Mouse (Mus musculus): Measurements from ENCODE around the gene Igf2bp2. TPM values are rescaled to one million over a fixed set of nuclear protein-coding genes. Genes with fewer than 3 reads are reported as not detected.
A peak's percentile ranks its signal among the peaks of the same experiment; 100 is the strongest.

Gene Igf2bp2
- polyA plus RNA-seq (2014; fragmentation: Nextera tagmentation; extraction: Ambion mirVana), result 138 and 146 TPM in 2 replicates

GRCm38 (mm10) chr16:22162512-22163455 lies at the start of gene Igf2bp2:
TSS of gene Igf2bp2 (minus strand) at chr16:22163299.
- H3K4me1 ChIP-seq (ENCODE audit: control insufficient read depth, insufficient read depth, low read length), result peaks cover 17% of the 10 kb centered on the region
- peak within 1 kb of the TSS; percentile 98 for H3K9ac ChIP-seq (replicated peaks; ENCODE audit: low read depth, low read length)
- H3K27me3 ChIP-seq (ENCODE audit: control insufficient read depth, insufficient read depth, low read length), result no peaks in the 10 kb centered on the region
- under 1% methylated on average over 112 of the region's 131 CpGs for WGBS
- no peaks in the 10 kb centered on the region for H3K36me3 ChIP-seq (ENCODE audit: control insufficient read depth, insufficient read depth, low read length)
- peak within 1 kb of the TSS; percentile 93 for H3K27ac ChIP-seq (ENCODE audit: low read length)
- H3K9me3 ChIP-seq (ENCODE audit: control insufficient read depth, low read depth, low read length), result no peaks in the 10 kb centered on the region
- peak; percentile 88 for ATAC-seq (ENCODE audit: insufficient number of reproducible peaks, insufficient read depth, low FRiP score, low read depth)
- peak within 1 kb of the TSS; percentile 96 for H3K4me3 ChIP-seq (ENCODE audit: low read depth, low read length)
- H3K4me2 ChIP-seq (replicated peaks; ENCODE audit: low read depth, low read length), result peak within 1 kb of the TSS; percentile 80

- no peaks in the 10 kb centered on the region for H3K36me3 ChIP-seq (ENCODE audit: control insufficient read depth, insufficient read depth, low read length)
- ATAC-seq (ENCODE audit: insufficient number of reproducible peaks, insufficient read depth, low FRiP score, low read depth), result no peak
These were observed 40.4 kb upstream of the Igf2bp2 start for GRCm38 (mm10) chr16:22203501-22203900.

GRCm38 (mm10) chr16:22201858-22202257 lies 38.8 kb upstream of the Igf2bp2 start:
- ATAC-seq (ENCODE audit: insufficient number of reproducible peaks, insufficient read depth, low FRiP score, low read depth), result no peak
- 52% methylated on average over 3 of the region's 3 CpGs for WGBS
- Histone ChIP-seq H3K9me3 (ENCODE audit: control insufficient read depth, low read depth, low read length) (no peaks in the 10 kb centered on the region), H3K27ac (ENCODE audit: low read length) (no peak overlapping the region), H3K4me2 (replicated peaks; ENCODE audit: low read depth, low read length) (no peak overlapping the region), H3K4me3 (ENCODE audit: low read depth, low read length) (no peak overlapping the region), H3K4me1 (ENCODE audit: control insufficient read depth, insufficient read depth, low read length) (no peaks in the 10 kb centered on the region), H3K27me3 (ENCODE audit: control insufficient read depth, insufficient read depth, low read length) (no peaks in the 10 kb centered on the region), H3K36me3 (ENCODE audit: control insufficient read depth, insufficient read depth, low read length) (no peaks in the 10 kb centered on the region), H3K9ac (replicated peaks; ENCODE audit: low read depth, low read length) (no peak overlapping the region)

More at GRCm38 (mm10) chr16:22203501-22203900, 40.4 kb upstream of the Igf2bp2 start:
- Histone ChIP-seq H3K27me3 (ENCODE audit: control insufficient read depth, insufficient read depth, low read length) (no peaks in the 10 kb centered on the region), H3K4me2 (replicated peaks; ENCODE audit: low read depth, low read length) (no peak overlapping the region), H3K4me3 (ENCODE audit: low read depth, low read length) (no peak overlapping the region), H3K9ac (replicated peaks; ENCODE audit: low read depth, low read length) (no peak overlapping the region), H3K27ac (ENCODE audit: low read length) (no peak overlapping the region), H3K9me3 (ENCODE audit: control insufficient read depth, low read depth, low read length) (no peaks in the 10 kb centered on the region), H3K4me1 (ENCODE audit: control insufficient read depth, insufficient read depth, low read length) (no peaks in the 10 kb centered on the region)
- WGBS, result 79% methylated on average over 1 of the region's 1 CpGs

- ATAC-seq (ENCODE audit: insufficient number of reproducible peaks, insufficient read depth, low FRiP score, low read depth), result no peak
- 59% methylated on average over 1 of the region's 1 CpGs for WGBS
- H3K9me3 ChIP-seq (ENCODE audit: control insufficient read depth, low read depth, low read length), result no peaks in the 10 kb centered on the region
These were observed 37.4 kb upstream of the Igf2bp2 start for GRCm38 (mm10) chr16:22200476-22200875.

GRCm38 (mm10) chr16:22187366-22187765 lies 24.3 kb upstream of the Igf2bp2 start:
- no peaks in the 10 kb centered on the region for H3K36me3 ChIP-seq (ENCODE audit: control insufficient read depth, insufficient read depth, low read length)
- no peaks in the 10 kb centered on the region for H3K9me3 ChIP-seq (ENCODE audit: control insufficient read depth, low read depth, low read length)
- H3K4me2 ChIP-seq (replicated peaks; ENCODE audit: low read depth, low read length), result no peak overlapping the region
- no peaks in the 10 kb centered on the region for H3K27me3 ChIP-seq (ENCODE audit: control insufficient read depth, insufficient read depth, low read length)
- WGBS, result 80% methylated on average over 12 of the region's 12 CpGs
- no peak overlapping the region for H3K27ac ChIP-seq (ENCODE audit: low read length)
- ATAC-seq (ENCODE audit: insufficient number of reproducible peaks, insufficient read depth, low FRiP score, low read depth), result no peak
- H3K4me3 ChIP-seq (ENCODE audit: low read depth, low read length), result no peak overlapping the region
- no peaks in the 10 kb centered on the region for H3K4me1 ChIP-seq (ENCODE audit: control insufficient read depth, insufficient read depth, low read length)
- H3K9ac ChIP-seq (replicated peaks; ENCODE audit: low read depth, low read length), result no peak overlapping the region

More at GRCm38 (mm10) chr16:22200476-22200875, 37.4 kb upstream of the Igf2bp2 start:
- Histone ChIP-seq H3K4me2 (replicated peaks; ENCODE audit: low read depth, low read length) (no peak overlapping the region), H3K9ac (replicated peaks; ENCODE audit: low read depth, low read length) (no peak overlapping the region), H3K27ac (ENCODE audit: low read length) (no peak overlapping the region), H3K36me3 (ENCODE audit: control insufficient read depth, insufficient read depth, low read length) (no peaks in the 10 kb centered on the region), H3K4me3 (ENCODE audit: low read depth, low read length) (no peak overlapping the region), H3K27me3 (ENCODE audit: control insufficient read depth, insufficient read depth, low read length) (no peaks in the 10 kb centered on the region), H3K4me1 (ENCODE audit: control insufficient read depth, insufficient read depth, low read length) (no peaks in the 10 kb centered on the region)

- no peak for ATAC-seq (ENCODE audit: insufficient number of reproducible peaks, insufficient read depth, low FRiP score, low read depth)
- H3K27me3 ChIP-seq (ENCODE audit: control insufficient read depth, insufficient read depth, low read length), result no peaks in the 10 kb centered on the region
- H3K36me3 ChIP-seq (ENCODE audit: control insufficient read depth, insufficient read depth, low read length), result no peaks in the 10 kb centered on the region
- H3K4me3 ChIP-seq (ENCODE audit: low read depth, low read length), result no peak overlapping the region
- no peaks in the 10 kb centered on the region for H3K4me1 ChIP-seq (ENCODE audit: control insufficient read depth, insufficient read depth, low read length)
- 79% methylated on average over 3 of the region's 3 CpGs for WGBS
- H3K4me2 ChIP-seq (replicated peaks; ENCODE audit: low read depth, low read length), result no peak overlapping the region
- no peak overlapping the region for H3K9ac ChIP-seq (replicated peaks; ENCODE audit: low read depth, low read length)
- H3K9me3 ChIP-seq (ENCODE audit: control insufficient read depth, low read depth, low read length), result no peaks in the 10 kb centered on the region
- no peak overlapping the region for H3K27ac ChIP-seq (ENCODE audit: low read length)
These were observed 22.3 kb upstream of the Igf2bp2 start for GRCm38 (mm10) chr16:22185411-22185810.

GRCm38 (mm10) chr16:22184113-22184512 lies 21.0 kb upstream of the Igf2bp2 start:
- H3K4me1 ChIP-seq (ENCODE audit: control insufficient read depth, insufficient read depth, low read length), result no peaks in the 10 kb centered on the region
- H3K27me3 ChIP-seq (ENCODE audit: control insufficient read depth, insufficient read depth, low read length), result no peaks in the 10 kb centered on the region
- H3K27ac ChIP-seq (ENCODE audit: low read length), result no peak overlapping the region
- H3K9ac ChIP-seq (replicated peaks; ENCODE audit: low read depth, low read length), result no peak overlapping the region
- 98% methylated on average over 5 of the region's 5 CpGs for WGBS
- no peaks in the 10 kb centered on the region for H3K36me3 ChIP-seq (ENCODE audit: control insufficient read depth, insufficient read depth, low read length)
- H3K9me3 ChIP-seq (ENCODE audit: control insufficient read depth, low read depth, low read length), result no peaks in the 10 kb centered on the region
- H3K4me3 ChIP-seq (ENCODE audit: low read depth, low read length), result no peak overlapping the region
- ATAC-seq (ENCODE audit: insufficient number of reproducible peaks, insufficient read depth, low FRiP score, low read depth), result no peak
- no peak overlapping the region for H3K4me2 ChIP-seq (replicated peaks; ENCODE audit: low read depth, low read length)

- 0 out of 2 replicates have a peak, but pooled peaks cover 2% of the 10 kb centered on the region for H3K4me1 ChIP-seq (ENCODE audit: control insufficient read depth, insufficient read depth, low read length)
- 88% methylated on average over 4 of the region's 4 CpGs for WGBS
- ATAC-seq (ENCODE audit: insufficient number of reproducible peaks, insufficient read depth, low FRiP score, low read depth), result no peak
- no peak overlapping the region for H3K9ac ChIP-seq (replicated peaks; ENCODE audit: low read depth, low read length)
- no peaks in the 10 kb centered on the region for H3K9me3 ChIP-seq (ENCODE audit: control insufficient read depth, low read depth, low read length)
- H3K27ac ChIP-seq (ENCODE audit: low read length), result no peak overlapping the region
- no peak overlapping the region for H3K4me3 ChIP-seq (ENCODE audit: low read depth, low read length)
- H3K4me2 ChIP-seq (replicated peaks; ENCODE audit: low read depth, low read length), result no peak overlapping the region
- no peaks in the 10 kb centered on the region for H3K36me3 ChIP-seq (ENCODE audit: control insufficient read depth, insufficient read depth, low read length)
- H3K27me3 ChIP-seq (ENCODE audit: control insufficient read depth, insufficient read depth, low read length), result no peaks in the 10 kb centered on the region
These were observed 19.2 kb upstream of the Igf2bp2 start for GRCm38 (mm10) chr16:22182286-22182685.
